Mouse (Mus musculus) limb, embryonic 11.5 days (tissue): ENCODE data around the gene Bckdk. TPM values are rescaled to one million over a fixed set of nuclear protein-coding genes. Genes with fewer than 3 reads are reported as not detected.
A peak's percentile ranks its signal among the peaks of the same experiment; 100 is the strongest.

Experiments used
- ATAC-seq: fragments of 200-750 bp; cut with Nextera tagmentation; 2 replicates; pipeline ENCODE4 v1.8.0; 2017; ENCODE audit warnings: low read depth; ENCODE audit not compliant: insufficient number of reproducible peaks, low FRiP score, low TSS enrichment
- DNase-seq: peaks from one replicate; pipeline ENCODE4 v3.0.0-alpha.2; 2015; ENCODE audit warnings: low spot score
- H3K27ac ChIP-seq: fragments of 300-500 bp; sonication (generic); replicated peaks from 2 replicates; pipeline ENCODE4 v1.5.1; 2014; ENCODE audit warnings: low read depth, mild to moderate bottlenecking, low read length
- H3K27me3 ChIP-seq: fragments of 300-500 bp; sonication (generic); 2 replicates; pipeline ENCODE4 v1.6.1; 2014; ENCODE audit warnings: mild to moderate bottlenecking, low read length, mixed read lengths; ENCODE audit not compliant: control insufficient read depth, insufficient read depth
- H3K36me3 ChIP-seq: fragments of 300-500 bp; sonication (generic); 2 replicates; pipeline ENCODE4 v1.6.1; 2014; ENCODE audit warnings: mild to moderate bottlenecking, low read length, moderate library complexity, mixed read lengths; ENCODE audit not compliant: control insufficient read depth, insufficient read depth
- H3K4me1 ChIP-seq: fragments of 300-500 bp; sonication (generic); 2 replicates; pipeline ENCODE4 v1.6.1; 2014; ENCODE audit warnings: low read length, mixed read lengths; ENCODE audit not compliant: control insufficient read depth, insufficient read depth
- H3K4me2 ChIP-seq: fragments of 300-500 bp; sonication (generic); 2 replicates; pipeline ENCODE4 v1.6.1; 2014; ENCODE audit warnings: low read depth, mild to moderate bottlenecking, moderate library complexity; ENCODE audit not compliant: severe bottlenecking
- H3K4me3 ChIP-seq: fragments of 300-500 bp; sonication (generic); 2 replicates; pipeline ENCODE4 v1.5.1; 2014; ENCODE audit warnings: low read depth, low read length
- H3K9ac ChIP-seq: fragments of 300-500 bp; sonication (generic); 2 replicates; pipeline ENCODE4 v1.6.1; 2014; ENCODE audit warnings: mild to moderate bottlenecking, low read length
- H3K9me3 ChIP-seq: fragments of 300-500 bp; sonication (generic); 2 replicates; pipeline ENCODE4 v1.6.1; 2016; ENCODE audit warnings: low read length; ENCODE audit not compliant: control insufficient read depth
- WGBS: fragments of 180-500 bp; shearing (Covaris S2); extraction: QIAGEN DNeasy Blood & Tissue Kit; methylation state at CpG from one replicate; pipeline ENCODE4 v1.1.7; 2014; 5-methylcytosine and 5-hydroxymethylcytosine counted together
- polyA plus RNA-seq: library from polyadenylated mRNA; unstranded; fragments of >200 nt; fragmentation: Nextera tagmentation; extraction: Ambion mirVana; gene quantifications from 2 replicates; pipeline ENCODE4 v1.2.1, GENCODE M21; 2014

Bckdk gene
- polyA plus RNA-seq, 1 experiment from 2014 or later = 124 TPM

GRCm38 (mm10) chr7:127919290-127919689 is 15.4 kb downstream of the Bckdk start:
- DNase-seq (no peak), ATAC-seq (no peak)
- Histone ChIP-seq H3K4me1 (no peaks in the 10 kb centered on the region), H3K9ac (no peak overlapping the region), H3K36me3 (peaks cover 8% of the 10 kb centered on the region; the same call in 1 of the 2 replicates), H3K4me2 (no peak overlapping the region), H3K4me3 (no peak overlapping the region), H3K27ac (no peak overlapping the region), H3K9me3 (no peaks in the 10 kb centered on the region), H3K27me3 (no peaks in the 10 kb centered on the region)
- 84% methylated on average over 7 of the region's 7 CpGs for WGBS

- no peaks in the 10 kb centered on the region for H3K27me3 ChIP-seq
- DNase-seq (no peak), ATAC-seq (no peak)
- H3K4me3 ChIP-seq = no peak overlapping the region
- no peaks in the 10 kb centered on the region for H3K9me3 ChIP-seq
- peaks cover 9% of the 10 kb centered on the region; the same call in 1 of the 2 replicates for H3K36me3 ChIP-seq
- H3K9ac ChIP-seq = no peak overlapping the region
- 62% methylated on average over 8 of the region's 8 CpGs for WGBS
- no peak overlapping the region for H3K27ac ChIP-seq
- no peak overlapping the region for H3K4me2 ChIP-seq
- H3K4me1 ChIP-seq = no peaks in the 10 kb centered on the region
Observed at GRCm38 (mm10) chr7:127921516-127921915, 17.6 kb downstream of the Bckdk start.

- Histone ChIP-seq H3K9ac (no peak overlapping the region), H3K4me1 (no peaks in the 10 kb centered on the region), H3K27ac (no peak overlapping the region), H3K27me3 (no peaks in the 10 kb centered on the region; the same call in 1 of the 2 replicates), H3K9me3 (no peaks in the 10 kb centered on the region), H3K36me3 (peaks cover 8% of the 10 kb centered on the region; the same call in 1 of the 2 replicates), H3K4me2 (no peak overlapping the region), H3K4me3 (no peak overlapping the region)
- no peak for ATAC-seq
- 79% methylated on average over 6 of the region's 6 CpGs for WGBS
- no peak for DNase-seq
Observed at GRCm38 (mm10) chr7:127922451-127923275, 18.8 kb downstream of the Bckdk start.

- 89% methylated on average over 5 of the region's 5 CpGs for WGBS
- H3K4me1 ChIP-seq = no peaks in the 10 kb centered on the region
- no peak overlapping the region for H3K4me2 ChIP-seq
- no peak for ATAC-seq
- no peaks in the 10 kb centered on the region for H3K9me3 ChIP-seq
- H3K9ac ChIP-seq = no peak overlapping the region
- H3K27ac ChIP-seq = no peak overlapping the region
- peaks cover 8% of the 10 kb centered on the region; the same call in 1 of the 2 replicates for H3K36me3 ChIP-seq
- DNase-seq = no peak
- peaks cover 2% of the 10 kb centered on the region; the same call in 1 of the 2 replicates for H3K27me3 ChIP-seq
- no peak overlapping the region for H3K4me3 ChIP-seq
Observed at GRCm38 (mm10) chr7:127923714-127924113, 19.8 kb downstream of the Bckdk start.

- H3K27me3 ChIP-seq = peaks cover 16% of the 10 kb centered on the region
- no peaks in the 10 kb centered on the region for H3K9me3 ChIP-seq
- H3K36me3 ChIP-seq = peaks cover 5% of the 10 kb centered on the region; the same call in 1 of the 2 replicates
- H3K9ac ChIP-seq = no peak overlapping the region
- WGBS = 79% methylated on average over 5 of the region's 5 CpGs
- H3K4me3 ChIP-seq = no peak overlapping the region
- no peak overlapping the region for H3K4me2 ChIP-seq
- no peaks in the 10 kb centered on the region for H3K4me1 ChIP-seq
- ATAC-seq (no peak), DNase-seq (no peak)
- no peak overlapping the region for H3K27ac ChIP-seq
Observed at GRCm38 (mm10) chr7:127925252-127925651, 21.4 kb downstream of the Bckdk start.

GRCm38 (mm10) chr7:127926066-127926465 is 22.2 kb downstream of the Bckdk start:
- Histone ChIP-seq H3K9me3 (no peaks in the 10 kb centered on the region), H3K27me3 (peaks cover 18% of the 10 kb centered on the region), H3K27ac (no peak overlapping the region), H3K36me3 (peaks cover 5% of the 10 kb centered on the region; the same call in 1 of the 2 replicates), H3K4me2 (peak overlapping the region; percentile 17; the same call in 1 of the 2 replicates), H3K4me3 (no peak overlapping the region), H3K4me1 (no peaks in the 10 kb centered on the region), H3K9ac (no peak overlapping the region)
- no peak for ATAC-seq
- WGBS = 89% methylated on average over 8 of the region's 8 CpGs
- no peak for DNase-seq

GRCm38 (mm10) chr7:127926846-127927245 is 23.0 kb downstream of the Bckdk start:
- H3K27ac ChIP-seq = no peak overlapping the region
- ATAC-seq (no peak), DNase-seq (no peak)
- no peak overlapping the region for H3K4me2 ChIP-seq
- no peaks in the 10 kb centered on the region for H3K4me1 ChIP-seq
- H3K9me3 ChIP-seq = no peaks in the 10 kb centered on the region
- peaks cover 5% of the 10 kb centered on the region; the same call in 1 of the 2 replicates for H3K36me3 ChIP-seq
- H3K9ac ChIP-seq = no peak overlapping the region
- peaks cover 18% of the 10 kb centered on the region for H3K27me3 ChIP-seq
- no peak overlapping the region for H3K4me3 ChIP-seq
- 89% methylated on average over 11 of the region's 11 CpGs for WGBS

- Histone ChIP-seq H3K4me2 (no peak overlapping the region), H3K9ac (no peak overlapping the region), H3K36me3 (peaks cover 5% of the 10 kb centered on the region; the same call in 1 of the 2 replicates), H3K9me3 (no peaks in the 10 kb centered on the region), H3K4me1 (no peaks in the 10 kb centered on the region), H3K27ac (no peak overlapping the region), H3K27me3 (peaks cover 18% of the 10 kb centered on the region), H3K4me3 (no peak overlapping the region)
- 87% methylated on average over 11 of the region's 11 CpGs for WGBS
- no peak for DNase-seq
- ATAC-seq = no peak
Observed at GRCm38 (mm10) chr7:127927726-127928125, 23.8 kb downstream of the Bckdk start.
